Mouse (Mus musculus) lung, embryonic 14.5 days (tissue): ENCODE data around the gene Sfta2. TPM values are rescaled to one million over a fixed set of nuclear protein-coding genes. Genes with fewer than 3 reads are reported as not detected.
A peak's percentile ranks its signal among the peaks of the same experiment; 100 is the strongest.

Experiments
- ATAC-seq: fragments of 200-750 bp; cut with Nextera tagmentation; 2 replicates; pipeline ENCODE4 v1.8.0; 2017; ENCODE audit warnings: mild to moderate bottlenecking, moderate TSS enrichment, moderate library complexity; ENCODE audit not compliant: insufficient read depth
- DNase-seq: peaks from one replicate; pipeline ENCODE4 v3.0.0-alpha.2; 2015
- H3K27ac ChIP-seq: fragments of 300-500 bp; sonication (generic); 2 replicates; pipeline ENCODE4 v1.5.1; 2014; ENCODE audit warnings: low read depth, mild to moderate bottlenecking, moderate library complexity
- H3K27me3 ChIP-seq: fragments of 300-500 bp; sonication (generic); 2 replicates; pipeline ENCODE4 v1.6.1; 2014; ENCODE audit warnings: low read length, control low read depth; ENCODE audit not compliant: insufficient read depth
- H3K36me3 ChIP-seq: fragments of 300-500 bp; sonication (generic); 2 replicates; pipeline ENCODE4 v1.6.1; 2014; ENCODE audit warnings: control low read depth; ENCODE audit not compliant: insufficient read depth
- H3K4me1 ChIP-seq: fragments of 300-500 bp; sonication (generic); 2 replicates; pipeline ENCODE4 v1.6.1; 2014; ENCODE audit warnings: antibody characterized with exemption, control low read depth; ENCODE audit not compliant: insufficient read depth
- H3K4me2 ChIP-seq: fragments of 300-500 bp; sonication (generic); 2 replicates; pipeline ENCODE4 v1.6.1; 2014; ENCODE audit warnings: mild to moderate bottlenecking
- H3K4me3 ChIP-seq: fragments of 300-500 bp; sonication (generic); 2 replicates; pipeline ENCODE4 v1.5.1; 2014; ENCODE audit warnings: low read depth, low read length
- H3K9ac ChIP-seq: fragments of 300-500 bp; sonication (generic); 2 replicates; pipeline ENCODE4 v1.6.1; 2014
- H3K9me3 ChIP-seq: fragments of 300-500 bp; sonication (generic); 2 replicates; pipeline ENCODE4 v1.6.1; 2016; ENCODE audit warnings: low read depth, low read length, control low read depth
- CTCF ChIP-seq: IDR thresholded peaks from 2 replicates; pipeline ENCODE4 v1.5.1; 2016; ENCODE audit warnings: antibody characterized with exemption, low read depth
- WGBS: fragments of 180-500 bp; shearing (Covaris S2); extraction: QIAGEN DNeasy Blood & Tissue Kit; methylation state at CpG from one replicate; pipeline ENCODE4 v1.1.7; 2014; 5-methylcytosine and 5-hydroxymethylcytosine counted together
- polyA plus RNA-seq: library from polyadenylated mRNA; unstranded; fragments of >200 nt; fragmentation: Nextera tagmentation; extraction: Ambion mirVana; gene quantifications from 2 replicates; pipeline ENCODE4 v1.2.1, GENCODE M21; 2014

Gene Sfta2
- polyA plus RNA-seq, 1 experiment from 2014 or later = 61.3 TPM

- Histone ChIP-seq H3K27me3 (no peaks in the 10 kb centered on the region), H3K4me1 (0 out of 2 replicates have a peak, but pooled peaks cover 3% of the 10 kb centered on the region), H3K9ac (no peak overlapping the region), H3K4me2 (no peak overlapping the region), H3K27ac (no peak overlapping the region; the same call in 1 of the 2 replicates), H3K9me3 (no peaks in the 10 kb centered on the region), H3K4me3 (no peak overlapping the region), H3K36me3 (peaks cover 35% of the 10 kb centered on the region)
- ATAC-seq = no peak
- WGBS = 74% methylated on average over 2 of the region's 2 CpGs
- no peak for DNase-seq
- TF ChIP-seq CTCF = no peak
Measured at GRCm38 (mm10) chr17:35653086-35653485, 51.7 kb downstream of the Sfta2 start.

GRCm38 (mm10) chr17:35665957-35666515 is 64.7 kb downstream of the Sfta2 start:
- peak overlapping the region; percentile 84 for H3K9ac ChIP-seq
- no peak overlapping the region for H3K27ac ChIP-seq
- ATAC-seq (peak; percentile 26; the same call in 1 of the 2 replicates), DNase-seq (peak; percentile 70)
- peaks cover 42% of the 10 kb centered on the region for H3K36me3 ChIP-seq
- H3K9me3 ChIP-seq = no peaks in the 10 kb centered on the region
- 68% methylated on average over 17 of the region's 17 CpGs for WGBS
- no peaks in the 10 kb centered on the region for H3K27me3 ChIP-seq
- 0 out of 2 replicates have a peak, but pooled peaks cover 4% of the 10 kb centered on the region for H3K4me1 ChIP-seq
- no peak overlapping the region; the same call in 1 of the 2 replicates for H3K4me3 ChIP-seq
- peak; percentile 76 for TF ChIP-seq CTCF
- peak overlapping the region; percentile 95 for H3K4me2 ChIP-seq

GRCm38 (mm10) chr17:35666851-35667256 is 65.5 kb downstream of the Sfta2 start:
- DNase-seq (peak; percentile 65), ATAC-seq (peak; percentile 61)
- peak; percentile 19; the same call in 1 of the 2 replicates for TF ChIP-seq CTCF
- peak overlapping the region; percentile 84 for H3K9ac ChIP-seq
- H3K4me3 ChIP-seq = peak overlapping the region; percentile 63
- no peaks in the 10 kb centered on the region for H3K27me3 ChIP-seq
- peaks cover 35% of the 10 kb centered on the region for H3K36me3 ChIP-seq
- H3K27ac ChIP-seq = peak overlapping the region; percentile 87
- 2% methylated on average over 13 of the region's 13 CpGs for WGBS
- peak overlapping the region; percentile 95 for H3K4me2 ChIP-seq
- 0 out of 2 replicates have a peak, but pooled peaks cover 4% of the 10 kb centered on the region for H3K4me1 ChIP-seq
- no peaks in the 10 kb centered on the region for H3K9me3 ChIP-seq

GRCm38 (mm10) chr17:35667334-35668065 is 66.2 kb downstream of the Sfta2 start, which contains the start of gene Vars2:
Vars2 (minus strand) TSS chr17:35667592.
- Histone ChIP-seq H3K4me3 (peak within 1 kb of the TSS; percentile 63), H3K4me1 (0 out of 2 replicates have a peak, but pooled peaks cover 4% of the 10 kb centered on the region), H3K4me2 (peak within 1 kb of the TSS; percentile 95), H3K27ac (peak within 1 kb of the TSS; percentile 87), H3K27me3 (no peaks in the 10 kb centered on the region), H3K9ac (peak within 1 kb of the TSS; percentile 84), H3K36me3 (peaks cover 35% of the 10 kb centered on the region), H3K9me3 (no peaks in the 10 kb centered on the region)
- no peak for TF ChIP-seq CTCF
- ATAC-seq (peak; percentile 87), DNase-seq (peak; percentile 98)
- WGBS = under 1% methylated on average over 61 of the region's 61 CpGs

GRCm38 (mm10) chr17:35669731-35670130 is 68.4 kb downstream of the Sfta2 start:
- Histone ChIP-seq H3K9ac (no peak overlapping the region), H3K4me2 (no peak overlapping the region), H3K27me3 (no peaks in the 10 kb centered on the region), H3K4me1 (0 out of 2 replicates have a peak, but pooled peaks cover 4% of the 10 kb centered on the region), H3K27ac (no peak overlapping the region), H3K36me3 (peaks cover 17% of the 10 kb centered on the region), H3K4me3 (no peak overlapping the region), H3K9me3 (no peaks in the 10 kb centered on the region)
- no peak for TF ChIP-seq CTCF
- 88% methylated on average over 9 of the region's 9 CpGs for WGBS
- no peak for DNase-seq
- ATAC-seq = no peak

GRCm38 (mm10) chr17:35671846-35672245 is 70.5 kb downstream of the Sfta2 start:
- H3K9me3 ChIP-seq = no peaks in the 10 kb centered on the region
- 0 out of 2 replicates have a peak, but pooled peaks cover 2% of the 10 kb centered on the region for H3K4me1 ChIP-seq
- H3K9ac ChIP-seq = no peak overlapping the region
- H3K27ac ChIP-seq = no peak overlapping the region
- H3K36me3 ChIP-seq = peaks cover 16% of the 10 kb centered on the region
- no peaks in the 10 kb centered on the region for H3K27me3 ChIP-seq
- 59% methylated on average over 6 of the region's 6 CpGs for WGBS
- ATAC-seq = no peak
- no peak for TF ChIP-seq CTCF
- DNase-seq = no peak
- no peak overlapping the region for H3K4me3 ChIP-seq
- H3K4me2 ChIP-seq = no peak overlapping the region

GRCm38 (mm10) chr17:35672527-35672926 is 71.2 kb downstream of the Sfta2 start:
- Histone ChIP-seq H3K36me3 (peaks cover 16% of the 10 kb centered on the region), H3K4me1 (no peaks in the 10 kb centered on the region), H3K27me3 (no peaks in the 10 kb centered on the region), H3K4me3 (peak overlapping the region; percentile 57; the same call in 1 of the 2 replicates), H3K27ac (no peak overlapping the region), H3K9ac (no peak overlapping the region), H3K4me2 (peak overlapping the region; percentile 68), H3K9me3 (no peaks in the 10 kb centered on the region)
- TF ChIP-seq CTCF = no peak
- 88% methylated on average over 6 of the region's 6 CpGs for WGBS
- ATAC-seq (no peak), DNase-seq (no peak)
